Mouse (Mus musculus): ENCODE measurements around the gene Agap3. TPM values are rescaled to one million over a fixed set of nuclear protein-coding genes. Genes with fewer than 3 reads are reported as not detected.

Agap3 gene
- total RNA-seq, 2 experiments from 2014 or later: 74.3 to 84.7 TPM

Other genes with a start within 250 kb of the Agap3 start
- gene Kcnh2, start 100.6 kb upstream of the Agap3 start, total RNA-seq (2021): 1 to 10 TPM; 1.1 to 1.5 TPM
- 1 to 10 TPM; 4.3 to 8.1 TPM for gene Nos3, start 87.4 kb upstream of the Agap3 start, total RNA-seq (2021)
- gene Atg9b, start 60.0 kb upstream of the Agap3 start, total RNA-seq (2021): under 1 TPM; 0.16 to 0.19 TPM
- 10 to 100 TPM; 30.4 to 40.3 TPM for gene Abcb8, start 58.5 kb upstream of the Agap3 start, total RNA-seq (2021)
- gene Asic3, start 38.8 kb upstream of the Agap3 start, total RNA-seq (2021): under 1 TPM; 0.32 to 0.38 TPM
- 10 to 100 TPM; 10.5 to 11.2 TPM for gene Cdk5, start 28.6 kb upstream of the Agap3 start, total RNA-seq (2021)
- gene Slc4a2, start 28.3 kb upstream of the Agap3 start, total RNA-seq (2021): 10 to 100 TPM; 13.9 to 14.3 TPM
- 100 to 1,000 TPM; 183 to 194 TPM for gene Fastk, start 6.9 kb upstream of the Agap3 start, total RNA-seq (2021)
- 10 to 100 TPM; 17.7 to 23.3 TPM for gene Tmub1, start 4.3 kb upstream of the Agap3 start, total RNA-seq (2021)
- not detected for gene Gbx1, start 75.0 kb downstream of the Agap3 start, total RNA-seq (2021)
- 100 to 1,000 TPM; 101 to 107 TPM for gene Asb10, start 88.8 kb downstream of the Agap3 start, total RNA-seq (2021)
- not detected for gene 4931409K22Rik, start 104.6 kb downstream of the Agap3 start, total RNA-seq (2021)
- 100 to 1,000 TPM; 108 to 112 TPM for gene Abcf2, start 125.3 kb downstream of the Agap3 start, total RNA-seq (2021)
- 10 to 100 TPM in 1 of 2 experiments, 1 to 10 TPM in 1; 8.9 to 10.3 TPM for gene Chpf2, start 134.6 kb downstream of the Agap3 start, total RNA-seq (2021)
- gene Smarcd3, start 172.2 kb downstream of the Agap3 start, total RNA-seq (2021): 100 to 1,000 TPM; 199 to 207 TPM
- gene Nub1, start 233.4 kb downstream of the Agap3 start, total RNA-seq (2021): 10 to 100 TPM; 31.1 to 33.2 TPM